30 mouse cellular contexts compared by ENCODE assay signal in the genomic region with DNA sequence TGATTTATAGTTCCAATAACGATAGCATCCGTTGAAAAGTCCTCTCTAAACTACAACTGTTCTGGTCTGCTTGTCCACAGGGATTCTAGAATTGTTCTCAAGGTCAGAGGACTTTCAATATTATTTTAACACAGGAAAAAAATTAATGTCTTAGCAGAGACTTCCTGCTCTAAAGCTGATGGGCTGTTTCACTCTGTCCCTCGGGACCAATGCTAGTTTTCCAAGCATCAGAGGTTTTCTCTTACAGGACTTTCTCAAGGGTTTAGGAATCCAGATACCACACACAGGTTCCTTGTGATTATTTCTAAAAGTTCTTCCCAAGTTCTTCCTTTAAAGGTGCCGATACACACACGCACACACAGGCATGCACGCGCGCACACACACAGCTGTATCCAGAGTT.
DNase-seq lines count a peak whose midpoint lies in the region; ATAC-seq and TF ChIP-seq lines count a peak whose summit lies in the region.
"Had no signal": no experiment of that assay in that cellular context is flagged by ENCODE, and none has a peak within 500 bp of the region (broad histone marks: within the 10 kb centered on the region; RNA-seq: fewer than 3 reads in every experiment).

No protein-coding gene starts in this region.

- dilution Hi-C loops in CH12.LX (cut with MboI; ENCODE audit: extremely low pct_ligation_motif_present, extremely low pct_unique_long_range_greater_than_20kb, low sequenced_read_pairs): no loop called here

- no peaks in the 10 kb centered on the region for H3K79me2 ChIP-seq in CH12.LX (replicated peaks; ENCODE audit: control insufficient read depth, extremely low read depth, insufficient read depth, poor library complexity, severe bottlenecking)

- no peak for TF ChIP-seq RAD21 in CH12.LX (IDR thresholded peaks at IDR 0.05; ENCODE audit: low read depth, low read length)

- no peaks in the 10 kb centered on the region for H3K4me1 ChIP-seq in kidney, postnatal 0 days (replicated peaks; ENCODE audit: insufficient read depth, low read length)
- H3K4me1 ChIP-seq in kidney, embryonic 14.5 days (ENCODE audit: control insufficient read depth, insufficient read depth, low read length): no peaks in the 10 kb centered on the region
- H3K4me1 ChIP-seq in CH12.LX (ENCODE audit: control insufficient read depth in 1 of 2, insufficient read depth in 2 of 2): peaks cover 18 to 32% of the 10 kb centered on the region in 2 experiments
- H3K4me1 ChIP-seq in limb, embryonic 13.5 days: peaks cover 29% of the 10 kb centered on the region
- H3K4me1 ChIP-seq: forebrain, embryonic 12.5 days; intestine, embryonic 15.5 days; liver, embryonic 13.5 days; midbrain, embryonic 12.5 days; neural tube, embryonic 13.5 days; stomach, embryonic 15.5 days had no signal

- no peak for TF ChIP-seq POLR2A in CH12.LX (IDR thresholded peaks at IDR 0.05; ENCODE audit: low read depth, low read length)

- no peak overlapping the region for H3K4me3 ChIP-seq in kidney, postnatal 0 days (replicated peaks; ENCODE audit: low read depth, low read length)
- no peak overlapping the region for H3K4me3 ChIP-seq in kidney, embryonic 14.5 days (ENCODE audit: low read length)
- no peak overlapping the region for H3K4me3 ChIP-seq in CH12.LX (replicated peaks in 1 of 3; ENCODE audit: low read depth in 2 of 3, low read length in 2 of 3, poor library complexity in 1 of 3)
- no peak overlapping the region for H3K4me3 ChIP-seq in limb, embryonic 13.5 days
- H3K4me3 ChIP-seq in gastrocnemius, adult 2 months: no peak overlapping the region
- H3K4me3 ChIP-seq: embryonic facial prominence, embryonic 13.5 days; erythroblast, embryonic 14.5 days; forebrain, embryonic 12.5 days; hindbrain, embryonic 10.5 days; intestine, embryonic 15.5 days; liver, embryonic 13.5 days; midbrain, embryonic 12.5 days; neural tube, embryonic 13.5 days; stomach, embryonic 15.5 days had no signal

- no peak for TF ChIP-seq CTCF in kidney, postnatal 0 days (IDR thresholded peaks at IDR 0.05; ENCODE audit: low read depth)
- no peak for TF ChIP-seq CTCF in CH12.LX (conservative IDR thresholded peaks at IDR 0.05 in 1 of 2, IDR thresholded peaks at IDR 0.05 in 1 of 2; ENCODE audit: low read depth in 2 of 2, low read length in 2 of 2)
- no peak for TF ChIP-seq CTCF in gastrocnemius, adult 2 months (IDR thresholded peaks at IDR 0.05)

- in situ Hi-C loops in CH12.LX (cut with MboI; ENCODE audit: low pct_ligation_motif_present, low pct_unique_long_range_greater_than_20kb, low sequenced_read_pairs): no loop called here

- no peaks in the 10 kb centered on the region for H3K36me3 ChIP-seq in kidney, postnatal 0 days (ENCODE audit: insufficient read depth, low read length)
- no peaks in the 10 kb centered on the region for H3K36me3 ChIP-seq in kidney, embryonic 14.5 days (ENCODE audit: control insufficient read depth, insufficient read depth, low read length)
- peaks cover 0 to 3% of the 10 kb centered on the region in 2 experiments for H3K36me3 ChIP-seq in CH12.LX (replicated peaks in 1 of 2; ENCODE audit: control insufficient read depth in 1 of 2, insufficient read depth in 1 of 2, low read length in 1 of 2)
- H3K36me3 ChIP-seq in limb, embryonic 13.5 days: peaks cover 9% of the 10 kb centered on the region
- H3K36me3 ChIP-seq: embryonic facial prominence, embryonic 13.5 days; forebrain, embryonic 12.5 days; intestine, embryonic 15.5 days; liver, embryonic 13.5 days; midbrain, embryonic 12.5 days; neural tube, embryonic 13.5 days; stomach, embryonic 15.5 days had no signal

- H3K27me3 ChIP-seq in kidney, postnatal 0 days (ENCODE audit: insufficient read depth, low read length): no peaks in the 10 kb centered on the region
- no peaks in the 10 kb centered on the region for H3K27me3 ChIP-seq in kidney, embryonic 14.5 days (ENCODE audit: control insufficient read depth, insufficient read depth, low read length)
- H3K27me3 ChIP-seq in CH12.LX (replicated peaks): no peaks in the 10 kb centered on the region
- no peaks in the 10 kb centered on the region for H3K27me3 ChIP-seq in limb, embryonic 13.5 days
- H3K27me3 ChIP-seq: embryonic facial prominence, embryonic 13.5 days; forebrain, embryonic 12.5 days; intestine, embryonic 15.5 days; liver, embryonic 13.5 days; midbrain, embryonic 12.5 days; neural tube, embryonic 13.5 days; stomach, embryonic 15.5 days had no signal

- no peak for ATAC-seq in kidney, postnatal 0 days (replicated peaks; ENCODE audit: low FRiP score, low read depth)
- ATAC-seq in kidney, embryonic 14.5 days (ENCODE audit: low FRiP score, low TSS enrichment): no peak
- peak; percentile 55; the same call in 1 of the 2 replicates for ATAC-seq in limb, embryonic 13.5 days (ENCODE audit: low FRiP score, low read depth)
- no peak for ATAC-seq in megakaryocyte-erythroid progenitor cell, adult 5-6 weeks (replicated peaks; ENCODE audit: low FRiP score, low TSS enrichment, poor library complexity, severe bottlenecking)
- ATAC-seq: activated CD4-positive, CD25-positive, alpha-beta regulatory T cell, adult 4 months; hindbrain, postnatal 0 days; intestine, embryonic 15.5 days had no signal

- peak; percentile 41 for DNase-seq in kidney, postnatal 0 days (ENCODE audit: low spot score)
- peak; percentile 14 for DNase-seq in CH12.LX (ENCODE audit: extremely low read depth)
- peak; percentile 48 for DNase-seq in embryo, embryonic 11 days
- DNase-seq in frontal cortex, postnatal 36 days (ENCODE audit: low spot score in 2 of 2): no peak
- DNase-seq in gastrocnemius, adult 2 months: no peak
- DNase-seq: adrenal gland, adult 2 months; B cell, adult 2 months; cerebellum, adult 8-10 months; cerebellum, postnatal 25 days; heart, postnatal 14 days; kidney, adult 2 months; kidney, postnatal 10 days; layer of hippocampus, postnatal 36 days; left cerebral cortex, postnatal 4 days; liver, embryonic 13.5 days; lung, adult 2 months; lung, postnatal 10 days had no signal

- H3K9ac ChIP-seq in kidney, postnatal 0 days (ENCODE audit: low read depth, low read length): no peak overlapping the region
- no peak overlapping the region for H3K9ac ChIP-seq in kidney, embryonic 14.5 days (ENCODE audit: low read depth, low read length)
- no peak overlapping the region for H3K9ac ChIP-seq in CH12.LX (ENCODE audit: insufficient read depth, low read depth)
- H3K9ac ChIP-seq in limb, embryonic 13.5 days: no peak overlapping the region
- H3K9ac ChIP-seq: embryonic facial prominence, embryonic 13.5 days; forebrain, embryonic 12.5 days; intestine, embryonic 15.5 days; liver, embryonic 13.5 days; midbrain, embryonic 12.5 days; neural tube, embryonic 13.5 days; stomach, embryonic 15.5 days had no signal

- no peak overlapping the region for H3K4me2 ChIP-seq in kidney, postnatal 0 days (ENCODE audit: low read length)
- H3K4me2 ChIP-seq in kidney, embryonic 14.5 days (replicated peaks; ENCODE audit: low read depth, low read length): no peak overlapping the region
- H3K4me2 ChIP-seq in CH12.LX (ENCODE audit: insufficient read depth, low read depth, poor library complexity, severe bottlenecking): 0 out of 2 replicates have a peak overlapping the region, but pooled peaks have one; percentile 4
- no peak overlapping the region for H3K4me2 ChIP-seq in limb, embryonic 13.5 days (replicated peaks)
- H3K4me2 ChIP-seq: embryonic facial prominence, embryonic 13.5 days; forebrain, embryonic 12.5 days; intestine, embryonic 15.5 days; liver, embryonic 13.5 days; midbrain, embryonic 12.5 days; neural tube, embryonic 13.5 days; stomach, embryonic 15.5 days had no signal

- 55% methylated on average over 8 of the region's 8 CpGs for WGBS in kidney, postnatal 0 days
- 57% methylated on average over 8 of the region's 8 CpGs for WGBS in kidney, embryonic 14.5 days
- 39% methylated on average over 8 of the region's 8 CpGs for WGBS in limb, embryonic 13.5 days

- H3K9me3 ChIP-seq in kidney, postnatal 0 days (replicated peaks; ENCODE audit: low read length): no peaks in the 10 kb centered on the region
- no peaks in the 10 kb centered on the region for H3K9me3 ChIP-seq in kidney, embryonic 14.5 days (ENCODE audit: control insufficient read depth, low read length)
- no peaks in the 10 kb centered on the region for H3K9me3 ChIP-seq in CH12.LX (replicated peaks; ENCODE audit: low read length)
- no peaks in the 10 kb centered on the region for H3K9me3 ChIP-seq in limb, embryonic 13.5 days
- H3K9me3 ChIP-seq: embryonic facial prominence, embryonic 13.5 days; forebrain, embryonic 12.5 days; hindbrain, embryonic 10.5 days; intestine, embryonic 15.5 days; liver, embryonic 13.5 days; midbrain, embryonic 12.5 days; neural tube, embryonic 13.5 days; stomach, embryonic 15.5 days had no signal

- H3K27ac ChIP-seq in kidney, postnatal 0 days: no peak overlapping the region
- H3K27ac ChIP-seq in kidney, embryonic 14.5 days (ENCODE audit: low read depth, low read length): no peak overlapping the region
- H3K27ac ChIP-seq in CH12.LX (ENCODE audit: insufficient read depth, low read depth): no peak overlapping the region
- peak overlapping the region; percentile 22; the same call in 1 of the 2 replicates for H3K27ac ChIP-seq in limb, embryonic 13.5 days
- H3K27ac ChIP-seq in gastrocnemius, adult 2 months: no peak overlapping the region
- H3K27ac ChIP-seq: embryonic facial prominence, embryonic 13.5 days; forebrain, embryonic 12.5 days; hindbrain, embryonic 10.5 days; intestine, embryonic 15.5 days; liver, embryonic 13.5 days; midbrain, embryonic 12.5 days; neural tube, embryonic 13.5 days; stomach, embryonic 15.5 days had no signal

- no peak for TF ChIP-seq EP300 in CH12.LX (IDR thresholded peaks at IDR 0.05; ENCODE audit: low read length)

- intact Hi-C loops in gastrocnemius, adult 2 months (cut with DNase I): no loop called here

TF ChIP-seq in CH12.LX, 34 proteins besides CTCF, POLR2A, EP300 and RAD21 (continues in another document):
- TF ChIP-seq ETS1 (conservative IDR thresholded peaks at IDR 0.05; ENCODE audit: low read depth, low read length): no peak
- TF ChIP-seq MAZ (IDR thresholded peaks at IDR 0.05; ENCODE audit: low read depth, low read length): no peak
- no peak for TF ChIP-seq ZC3H11A (IDR thresholded peaks at IDR 0.05; ENCODE audit: low read depth, low read length)
- no peak for TF ChIP-seq MAFK (IDR thresholded peaks at IDR 0.05; ENCODE audit: insufficient replicate concordance, low read length)
- no peak for TF ChIP-seq KAT2A (IDR thresholded peaks at IDR 0.05; ENCODE audit: insufficient replicate concordance, low read length)
- TF ChIP-seq MAX (IDR thresholded peaks at IDR 0.05; ENCODE audit: low read length): no peak
- TF ChIP-seq IRF4 (IDR thresholded peaks at IDR 0.05; ENCODE audit: low read depth, low read length): no peak
- TF ChIP-seq USF1 (IDR thresholded peaks at IDR 0.05; ENCODE audit: low read depth, low read length): no peak
- TF ChIP-seq ZMIZ1 (IDR thresholded peaks at IDR 0.05; ENCODE audit: low read depth, low read length): no peak
- TF ChIP-seq NELFE (IDR thresholded peaks at IDR 0.05; ENCODE audit: low read depth, low read length): no peak
- no peak for TF ChIP-seq SMC3 (IDR thresholded peaks at IDR 0.05; ENCODE audit: low read depth, low read length)
- TF ChIP-seq TBP (conservative IDR thresholded peaks at IDR 0.05; ENCODE audit: low read depth, low read length): no peak
- TF ChIP-seq SIN3A (IDR thresholded peaks at IDR 0.05; ENCODE audit: low read length): no peak
- TF ChIP-seq UBTF (IDR thresholded peaks at IDR 0.05; ENCODE audit: low read depth, low read length): no peak

Comparison
In these comparisons a context has a peak if more than half of its experiments do, and no peak if none do; other contexts are left out.
1. DNase-seq: peak in kidney, postnatal 0 days (single experiment), CH12.LX (single experiment) and embryo, embryonic 11 days (single experiment); none in frontal cortex, postnatal 36 days (0 of 2) and gastrocnemius, adult 2 months (single experiment).